Mouse (Mus musculus) lung, embryonic 14.5 days (tissue): ENCODE results near the gene Tnip1. TPM values are rescaled to one million over a fixed set of nuclear protein-coding genes. Genes with fewer than 3 reads are reported as not detected.

Source experiments
- ATAC-seq: fragments of 200-750 bp; cut with Nextera tagmentation; 2 replicates; pipeline ENCODE4 v1.8.0; 2017; ENCODE audit warnings: mild to moderate bottlenecking, moderate TSS enrichment, moderate library complexity; ENCODE audit not compliant: insufficient read depth
- DNase-seq: peaks from one replicate; pipeline ENCODE4 v3.0.0-alpha.2; 2015
- H3K27ac ChIP-seq: fragments of 300-500 bp; sonication (generic); 2 replicates; pipeline ENCODE4 v1.5.1; 2014; ENCODE audit warnings: low read depth, mild to moderate bottlenecking, moderate library complexity
- H3K27me3 ChIP-seq: fragments of 300-500 bp; sonication (generic); 2 replicates; pipeline ENCODE4 v1.6.1; 2014; ENCODE audit warnings: low read length, control low read depth; ENCODE audit not compliant: insufficient read depth
- H3K36me3 ChIP-seq: fragments of 300-500 bp; sonication (generic); 2 replicates; pipeline ENCODE4 v1.6.1; 2014; ENCODE audit warnings: control low read depth; ENCODE audit not compliant: insufficient read depth
- H3K4me1 ChIP-seq: fragments of 300-500 bp; sonication (generic); 2 replicates; pipeline ENCODE4 v1.6.1; 2014; ENCODE audit warnings: antibody characterized with exemption, control low read depth; ENCODE audit not compliant: insufficient read depth
- H3K4me2 ChIP-seq: fragments of 300-500 bp; sonication (generic); 2 replicates; pipeline ENCODE4 v1.6.1; 2014; ENCODE audit warnings: mild to moderate bottlenecking
- H3K4me3 ChIP-seq: fragments of 300-500 bp; sonication (generic); 2 replicates; pipeline ENCODE4 v1.5.1; 2014; ENCODE audit warnings: low read depth, low read length
- H3K9ac ChIP-seq: fragments of 300-500 bp; sonication (generic); 2 replicates; pipeline ENCODE4 v1.6.1; 2014
- H3K9me3 ChIP-seq: fragments of 300-500 bp; sonication (generic); 2 replicates; pipeline ENCODE4 v1.6.1; 2016; ENCODE audit warnings: low read depth, low read length, control low read depth
- CTCF ChIP-seq: IDR thresholded peaks from 2 replicates; pipeline ENCODE4 v1.5.1; 2016; ENCODE audit warnings: antibody characterized with exemption, low read depth
- WGBS: fragments of 180-500 bp; shearing (Covaris S2); extraction: QIAGEN DNeasy Blood & Tissue Kit; methylation state at CpG from one replicate; pipeline ENCODE4 v1.1.7; 2014; 5-methylcytosine and 5-hydroxymethylcytosine counted together
- polyA plus RNA-seq: library from polyadenylated mRNA; unstranded; fragments of >200 nt; fragmentation: Nextera tagmentation; extraction: Ambion mirVana; gene quantifications from 2 replicates; pipeline ENCODE4 v1.2.1, GENCODE M21; 2014

The Tnip1 gene
- polyA plus RNA-seq, 1 experiment from 2014 or later = 14.3 TPM

DNA sequence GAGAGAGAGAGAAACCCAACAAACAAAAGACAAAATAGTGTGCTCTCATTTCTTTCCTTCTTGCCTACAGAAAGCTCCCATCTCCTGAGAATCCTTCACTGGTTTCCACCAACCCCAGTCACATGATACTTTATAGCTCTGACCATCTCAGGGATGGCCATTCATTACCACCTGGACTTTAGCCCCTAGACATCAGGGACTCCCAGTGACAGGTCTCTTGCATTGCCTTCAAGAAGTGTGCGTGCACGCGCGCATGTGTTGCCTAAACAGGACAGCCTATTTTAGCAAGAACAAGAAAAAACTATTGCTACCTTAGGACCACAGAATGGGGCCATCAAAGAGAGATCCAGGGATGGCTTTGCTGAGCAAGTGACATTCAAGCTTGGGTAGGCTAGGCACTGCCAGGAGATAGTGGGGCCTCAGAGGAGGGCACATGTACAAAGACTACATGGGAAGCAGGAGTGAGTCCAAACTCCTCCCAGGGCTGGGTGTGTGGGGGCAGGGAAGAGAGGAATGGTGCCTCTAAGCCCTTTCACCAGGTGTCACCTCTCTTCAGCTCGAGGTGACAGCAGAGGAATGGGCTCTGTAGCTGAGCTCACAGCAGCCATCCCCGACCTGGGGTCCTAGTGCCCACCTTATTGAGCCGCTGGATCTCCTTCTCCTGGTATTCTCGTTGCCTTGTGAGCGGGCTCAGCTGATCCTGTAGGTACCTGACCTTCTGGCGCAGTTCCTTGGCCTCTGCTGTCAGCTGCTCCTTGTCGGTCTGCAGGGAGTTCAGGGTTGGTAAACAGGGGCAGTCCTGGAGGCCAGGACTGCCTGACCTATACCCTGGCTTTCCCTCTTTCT is 42.4 kb downstream of the Tnip1 start:
- ATAC-seq (no peak), DNase-seq (no peak)
- TF ChIP-seq CTCF = no peak
- no peak overlapping the region for H3K4me2 ChIP-seq
- H3K4me3 ChIP-seq = no peak overlapping the region
- H3K27ac ChIP-seq = no peak overlapping the region
- H3K4me1 ChIP-seq = no peaks in the 10 kb centered on the region
- 56% methylated on average over 11 of the region's 11 CpGs for WGBS
- H3K36me3 ChIP-seq = peaks cover 72% of the 10 kb centered on the region
- no peaks in the 10 kb centered on the region for H3K9me3 ChIP-seq
- H3K27me3 ChIP-seq = no peaks in the 10 kb centered on the region
- no peak overlapping the region for H3K9ac ChIP-seq

DNA sequence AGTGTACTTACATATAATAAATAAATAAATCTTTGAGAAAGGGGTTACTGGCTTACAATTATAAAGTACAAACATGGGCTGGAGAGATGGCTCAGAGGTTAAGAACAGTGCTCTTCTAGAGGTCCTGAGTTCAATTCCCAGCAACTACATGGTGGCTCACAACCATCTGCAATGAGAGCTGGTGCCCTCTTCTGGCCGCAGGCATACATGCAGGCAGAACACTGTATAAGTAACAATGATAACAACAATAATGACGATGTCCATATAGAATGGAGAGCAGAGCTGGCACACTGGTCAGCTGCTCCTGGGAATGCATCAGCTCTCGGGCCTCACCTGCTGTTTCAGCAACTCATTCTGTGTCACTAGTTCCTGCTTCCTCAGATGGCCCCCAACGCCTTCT is 44.4 kb downstream of the Tnip1 start:
- no peaks in the 10 kb centered on the region for H3K4me1 ChIP-seq
- no peak overlapping the region for H3K9ac ChIP-seq
- H3K4me2 ChIP-seq = no peak overlapping the region
- no peak for DNase-seq
- no peak for ATAC-seq
- H3K4me3 ChIP-seq = no peak overlapping the region
- H3K27me3 ChIP-seq = no peaks in the 10 kb centered on the region
- peak; percentile 57 for TF ChIP-seq CTCF
- no peaks in the 10 kb centered on the region for H3K9me3 ChIP-seq
- H3K36me3 ChIP-seq = peaks cover 71% of the 10 kb centered on the region
- 86% methylated on average over 4 of the region's 4 CpGs for WGBS
- H3K27ac ChIP-seq = no peak overlapping the region

DNA sequence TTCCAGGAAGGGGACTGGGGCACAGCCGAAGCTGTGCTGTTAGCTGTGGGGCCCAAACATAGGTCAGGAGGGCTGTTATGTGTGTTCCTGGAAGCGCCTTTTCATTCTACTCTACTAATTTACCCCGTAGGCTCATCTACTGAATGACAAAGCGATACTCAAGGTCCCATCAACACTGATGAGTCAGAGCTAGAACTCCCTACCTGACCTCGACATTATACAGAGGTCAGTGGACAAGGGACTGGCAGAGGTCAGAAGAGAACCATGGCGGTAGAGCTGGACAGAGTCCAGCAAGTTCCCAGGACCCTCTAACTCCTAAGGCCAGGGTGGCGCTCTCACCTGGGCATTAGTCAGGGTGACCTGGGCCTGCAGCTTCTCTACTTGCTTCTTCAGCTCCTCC is 45.3 kb downstream of the Tnip1 start:
- Histone ChIP-seq H3K36me3 (peaks cover 63% of the 10 kb centered on the region), H3K27me3 (no peaks in the 10 kb centered on the region), H3K27ac (no peak overlapping the region), H3K9ac (no peak overlapping the region), H3K9me3 (no peaks in the 10 kb centered on the region), H3K4me2 (no peak overlapping the region), H3K4me1 (no peaks in the 10 kb centered on the region), H3K4me3 (no peak overlapping the region)
- ATAC-seq (no peak), DNase-seq (no peak)
- TF ChIP-seq CTCF = no peak
- WGBS = 90% methylated on average over 7 of the region's 7 CpGs

DNA sequence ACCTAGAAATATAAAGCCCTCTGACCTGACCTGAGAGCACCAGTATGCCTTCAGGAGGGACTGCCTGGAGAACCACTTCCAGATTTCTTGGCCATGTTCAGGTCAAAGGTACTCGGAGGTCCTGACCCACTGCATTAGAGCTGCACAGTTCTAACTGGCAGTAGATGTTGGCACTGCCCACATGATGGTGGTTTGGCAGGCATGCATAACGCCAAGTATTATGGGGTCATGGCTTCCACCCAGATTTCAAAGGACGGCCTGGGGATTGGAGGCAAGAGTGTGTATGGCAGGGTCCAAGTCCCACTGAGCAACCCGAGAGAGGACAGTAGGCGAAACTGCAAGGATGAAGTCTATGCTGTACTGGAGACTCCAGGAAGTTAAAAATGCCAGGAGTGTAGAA is 48.9 kb downstream of the Tnip1 start:
- Histone ChIP-seq H3K27me3 (no peaks in the 10 kb centered on the region), H3K4me1 (no peaks in the 10 kb centered on the region), H3K9me3 (no peaks in the 10 kb centered on the region), H3K9ac (no peak overlapping the region), H3K36me3 (peaks cover 63% of the 10 kb centered on the region), H3K4me2 (no peak overlapping the region), H3K27ac (no peak overlapping the region), H3K4me3 (no peak overlapping the region)
- TF ChIP-seq CTCF = no peak
- DNase-seq (no peak), ATAC-seq (no peak)
- 91% methylated on average over 5 of the region's 5 CpGs for WGBS

DNA sequence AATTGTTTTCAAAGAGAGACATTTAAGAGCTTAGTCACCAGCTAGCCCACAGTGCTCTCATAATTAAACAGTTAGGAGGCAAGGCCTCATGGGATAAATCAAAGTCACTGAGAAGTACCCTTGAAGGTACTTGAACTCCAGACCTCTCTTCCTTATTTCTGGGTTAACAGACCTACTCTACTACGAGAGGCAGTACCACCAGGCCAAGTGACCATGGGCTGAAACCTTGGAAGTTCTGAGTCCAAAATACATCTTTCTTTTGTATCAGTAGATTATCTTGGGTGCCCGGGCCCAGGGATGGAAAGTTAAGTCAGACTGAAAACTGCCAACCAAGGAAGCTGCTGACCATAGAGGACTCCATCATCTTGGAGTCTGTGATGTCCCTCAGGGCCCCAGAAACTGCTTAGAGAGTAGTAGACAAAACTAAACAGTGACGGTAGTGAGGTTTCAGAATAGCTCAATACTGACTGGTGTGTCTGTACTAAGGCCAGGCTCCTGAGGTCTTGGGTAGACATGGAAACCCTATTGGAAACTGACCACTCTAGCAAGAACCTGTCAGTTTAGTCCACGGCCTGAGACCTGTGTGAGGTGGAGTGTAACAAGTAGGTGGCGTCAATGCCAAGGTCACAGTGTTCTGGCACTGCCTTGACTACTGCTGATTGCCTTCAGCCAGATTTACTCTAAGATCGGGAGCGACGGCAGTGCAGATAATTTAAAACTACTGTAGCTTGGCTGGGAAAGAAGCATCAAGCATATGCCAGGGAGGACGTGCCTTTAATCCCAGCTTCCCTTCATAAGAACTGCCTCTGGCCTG is 50.0 kb downstream of the Tnip1 start:
- Histone ChIP-seq H3K9ac (no peak overlapping the region), H3K4me2 (no peak overlapping the region), H3K4me3 (no peak overlapping the region), H3K27ac (no peak overlapping the region), H3K9me3 (no peaks in the 10 kb centered on the region), H3K36me3 (peaks cover 62% of the 10 kb centered on the region), H3K27me3 (no peaks in the 10 kb centered on the region), H3K4me1 (no peaks in the 10 kb centered on the region)
- 81% methylated on average over 9 of the region's 9 CpGs for WGBS
- DNase-seq (no peak), ATAC-seq (no peak)
- no peak for TF ChIP-seq CTCF

DNA sequence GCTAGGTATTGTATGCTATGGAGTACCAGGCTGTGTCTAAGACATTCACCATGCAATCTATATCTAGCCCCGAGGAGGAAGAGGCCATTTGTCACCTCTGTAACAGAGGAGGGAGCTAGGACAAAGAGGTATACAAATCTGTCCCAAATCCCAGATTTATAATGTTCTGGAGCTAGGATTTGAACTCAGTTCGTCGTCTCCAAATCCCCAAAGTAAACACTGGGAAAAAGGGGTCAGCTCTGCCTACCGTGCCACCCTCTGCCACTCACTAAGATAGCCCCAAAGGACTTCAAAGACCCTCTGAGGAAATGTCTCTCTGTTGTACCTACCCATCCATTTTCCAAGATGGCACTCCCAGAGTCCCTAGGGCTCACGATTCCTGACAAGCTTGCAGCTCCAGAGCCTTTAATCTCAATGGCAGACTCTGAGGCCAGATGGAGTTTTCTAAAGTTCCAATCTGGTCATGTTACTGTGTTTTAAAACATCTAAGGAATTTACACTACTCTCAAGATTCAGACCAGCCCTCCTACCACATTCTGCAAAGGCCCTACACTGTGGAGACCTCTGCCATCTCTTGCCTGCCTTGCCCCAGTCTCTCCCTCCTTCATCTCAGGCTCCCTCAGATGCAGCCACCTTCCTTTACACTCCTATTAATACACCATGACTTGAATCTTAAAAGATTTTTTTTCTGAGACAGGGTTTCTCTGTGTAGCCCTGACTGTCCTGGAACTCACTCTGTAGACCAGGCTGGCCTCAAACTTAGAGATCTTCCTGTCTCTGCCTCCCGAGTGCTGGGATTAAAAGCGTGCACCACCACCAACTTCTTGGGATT is 50.8 kb downstream of the Tnip1 start:
- 76% methylated on average over 7 of the region's 7 CpGs for WGBS
- Histone ChIP-seq H3K4me2 (no peak overlapping the region), H3K9ac (no peak overlapping the region), H3K4me3 (no peak overlapping the region), H3K27ac (no peak overlapping the region), H3K27me3 (no peaks in the 10 kb centered on the region), H3K36me3 (peaks cover 58% of the 10 kb centered on the region), H3K9me3 (no peaks in the 10 kb centered on the region), H3K4me1 (no peaks in the 10 kb centered on the region)
- DNase-seq = no peak
- ATAC-seq = no peak
- no peak for TF ChIP-seq CTCF
